Mouse (Mus musculus) liver, adult 2 months (tissue): ENCODE data around the gene Rasl10a.

Source experiments
- CTCF ChIP-seq: fragments of 200-500 bp; IDR thresholded peaks from 2 replicates; pipeline ENCODE4 v1.5.1; 2011; ENCODE audit warnings: low read depth, low read length, control low read depth
- POLR2A ChIP-seq: fragments of 200-500 bp; IDR thresholded peaks from 2 replicates; pipeline ENCODE4 v1.6.1; 2011; ENCODE audit warnings: low read length, control low read depth; ENCODE audit not compliant: insufficient read depth; ENCODE audit errors: extremely low read depth

- TF ChIP-seq POLR2A (no peak), CTCF (no peak)
Observed at GRCm38 (mm10) chr11:5010205-5010604, 47.7 kb upstream of the Rasl10a start.
